Mouse (Mus musculus) E14TG2a.4 (cell line): Measurements from ENCODE around the gene Spout1.

Source experiments
- CTCF ChIP-seq: conservative IDR thresholded peaks from 2 replicates; pipeline ENCODE4 v1.5.1; 2014; ENCODE audit warnings: low read length
- POU5F1 ChIP-seq: IDR thresholded peaks from 2 replicates; pipeline ENCODE4 v1.6.1; 2014; ENCODE audit warnings: low read length, borderline replicate concordance

- TF ChIP-seq CTCF, result no peak
- TF ChIP-seq POU5F1, result no peak
Measured at GRCm38 (mm10) chr2:30171997-30172382, 6.3 kb downstream of the Spout1 start.
